Mouse (Mus musculus) T-helper 1 cell (primary cell): ENCODE results near the gene Btbd35f29.
"Not testable (repeated sequence)": the region's sequence is repeated elsewhere in the genome, so short reads cannot be mapped to it uniquely, and the experiment has no call there.

Experiments
- in situ Hi-C: fragments of 300-600 bp; cut with MboI, MseI; formaldehyde crosslinking; loops from one replicate; pipeline ENCODE4 v1.15.1; 2025; ENCODE audit warnings: high pct_unique_total_duplicates

Gene Btbd35f29

GRCm38 (mm10) chrX:31117374-31117773 is at the start of gene Btbd35f29:
TSS of gene Btbd35f29 (plus strand) at chrX:31117674.
- in situ Hi-C loops, result not testable (repeated sequence)

DNA sequence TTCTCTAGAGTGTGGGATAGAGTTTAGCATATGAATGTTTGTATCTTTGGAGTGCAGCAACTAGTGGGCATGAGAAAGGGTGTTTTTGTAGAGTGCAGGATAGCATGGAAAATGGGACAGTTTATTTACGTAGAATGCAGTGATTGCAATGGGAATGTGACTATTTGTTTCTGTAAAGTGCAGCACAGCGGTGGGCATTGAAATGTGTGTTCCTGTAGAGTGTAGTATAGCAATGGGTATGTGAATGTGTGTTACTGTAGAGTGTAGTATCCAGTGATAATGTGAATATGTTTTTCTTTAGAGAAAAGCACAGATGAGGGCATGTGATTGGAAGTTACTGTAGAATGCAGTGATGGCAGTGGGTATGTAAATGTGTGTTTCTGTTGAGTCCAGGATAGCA is 23.9 kb downstream of the Btbd35f29 start:
- in situ Hi-C loops, result loop anchor here (10.0 kb wide), 1 partner anchor 943 kb away; no protein-coding TSS in a partner anchor

- in situ Hi-C loops, result loop anchor here (10.0 kb wide), 1 partner anchor 940 kb away; no protein-coding TSS in a partner anchor
Measured at GRCm38 (mm10) chrX:31145144-31145543, 27.7 kb downstream of the Btbd35f29 start.

DNA sequence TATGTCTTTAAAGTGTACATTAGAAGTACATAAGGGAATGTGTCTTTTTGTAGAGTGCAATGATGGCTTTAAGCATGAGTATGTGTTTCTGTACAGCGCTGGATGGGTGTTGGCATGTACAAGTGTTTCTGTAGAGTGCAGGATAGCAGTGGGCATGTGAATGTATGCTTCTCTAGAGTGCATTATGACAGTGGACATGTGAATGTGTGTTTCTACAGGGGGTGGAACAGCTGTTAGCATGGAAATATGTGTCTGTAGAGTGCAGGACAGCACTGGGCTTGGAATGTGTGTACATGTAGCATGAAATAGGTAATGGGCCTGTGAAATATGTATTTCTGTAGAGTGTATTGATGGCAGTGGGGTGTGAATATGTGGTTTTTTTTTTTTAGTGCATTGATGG is 28.4 kb downstream of the Btbd35f29 start:
- in situ Hi-C loops, result loop anchor here (10.0 kb wide), 1 partner anchor 939 kb away; no protein-coding TSS in a partner anchor

GRCm38 (mm10) chrX:31158534-31159085 is 41.1 kb downstream of the Btbd35f29 start:
- in situ Hi-C loops, result loop anchor here (5.0 kb wide), 1 partner anchor 524 kb away; no protein-coding TSS in a partner anchor

DNA sequence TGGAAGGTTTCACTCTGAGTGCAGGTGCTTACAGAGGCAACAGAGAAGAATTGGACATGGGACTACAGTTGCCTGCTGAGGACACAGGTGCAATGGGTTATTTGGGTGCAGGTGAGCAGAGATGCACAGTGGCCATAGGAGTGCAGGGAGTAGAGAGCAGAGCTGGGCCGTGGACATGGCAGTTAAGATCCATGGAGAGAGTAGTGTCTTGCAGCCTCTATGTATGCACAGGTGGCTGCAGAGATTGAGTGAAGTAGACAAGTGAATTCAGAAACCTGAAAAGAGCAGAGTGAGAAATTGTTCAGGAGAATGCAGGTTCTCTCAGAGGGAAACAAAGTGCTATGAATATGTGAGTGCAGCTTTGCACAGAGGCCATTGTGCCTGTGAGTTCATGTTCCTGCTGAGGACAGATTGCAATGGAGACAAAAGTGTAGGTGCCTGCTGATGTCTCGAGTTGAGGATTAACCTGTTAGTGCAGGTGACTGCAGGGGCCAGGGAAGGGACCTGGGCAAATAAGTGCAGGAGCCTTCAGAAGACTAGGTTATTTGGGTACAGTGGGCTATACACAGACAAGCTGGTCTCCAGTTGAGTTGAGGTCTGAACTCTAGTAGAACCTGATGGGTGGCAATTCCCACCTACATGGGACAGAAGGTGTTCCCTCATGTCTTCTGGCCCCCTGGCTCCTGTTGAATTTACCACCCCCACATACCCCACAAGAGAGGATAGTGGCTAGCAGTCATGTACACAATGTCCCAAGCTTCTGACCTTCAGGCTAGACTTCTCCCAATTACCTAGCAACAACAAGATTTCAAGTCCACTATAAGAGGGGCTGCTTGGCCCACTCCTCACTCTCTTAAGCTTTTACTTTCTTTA is 42.2 kb downstream of the Btbd35f29 start:
- in situ Hi-C loops, result loop anchor here (5.0 kb wide), 1 partner anchor 523 kb away; no protein-coding TSS in a partner anchor

GRCm38 (mm10) chrX:31160554-31160953 is 43.1 kb downstream of the Btbd35f29 start:
- in situ Hi-C loops, result not testable (repeated sequence)

- in situ Hi-C loops, result not testable (repeated sequence)
Measured at GRCm38 (mm10) chrX:31162638-31163037, 45.2 kb downstream of the Btbd35f29 start.

DNA sequence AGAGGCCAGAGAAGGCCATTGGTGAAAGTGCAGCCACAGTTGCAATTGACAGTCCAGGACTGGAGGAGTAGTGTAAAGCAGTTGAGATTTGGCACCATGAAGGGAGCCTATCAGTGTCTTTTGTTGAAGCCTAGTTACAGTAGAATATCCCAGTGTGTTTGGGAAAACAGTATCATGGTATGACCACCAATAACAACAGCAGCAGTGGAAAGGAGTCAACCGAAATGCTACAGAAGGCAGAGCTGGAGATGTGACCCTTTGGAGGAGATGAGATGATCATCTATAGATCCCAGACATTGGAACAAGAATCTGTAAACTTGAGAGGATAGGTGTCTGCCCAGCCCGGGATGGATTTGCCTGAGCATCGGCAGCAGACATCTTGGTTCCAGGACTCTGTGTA is 47.7 kb downstream of the Btbd35f29 start:
- in situ Hi-C loops, result loop anchor here (5.0 kb wide), 1 partner anchor 932 kb away; no protein-coding TSS in a partner anchor
